In genomic region chr15:81360345-81361021, GRCm38 (mm10) we compare ENCODE assay signal across 8 mouse cellular contexts. TPM values are rescaled to one million over a fixed set of nuclear protein-coding genes. Genes with fewer than 3 reads are reported as not detected.
A peak's percentile ranks its signal among the peaks of the same experiment; 100 is the strongest.
DNase-seq lines count a peak whose midpoint lies in the region; ATAC-seq and TF ChIP-seq lines count a peak whose summit lies in the region.

Gene Slc25a17 (minus strand): TSS chr15:81360812.

- DNase-seq in c-Kit-negative CD71-positive TER-119-positive erythroid progenitor cells, embryonic 14.5 days (ENCODE audit: low read depth, low spot score): peak; percentile 95
- peak; percentile 96 for DNase-seq in forebrain, embryonic 10.5 days (ENCODE audit: extremely low spot score, low spot score)
- DNase-seq in kidney, postnatal 25 days: peak; percentile 96 to 98
- peak; percentile 92 to 97 (median 95) for DNase-seq in liver, embryonic 14.5 days (ENCODE audit: low read depth in 3 of 3, low spot score in 3 of 3)
- DNase-seq in neural tube, embryonic 11.5 days (ENCODE audit: low spot score): peak; percentile 96
- peak; percentile 96 for DNase-seq in stomach, postnatal 0 days (ENCODE audit: low spot score)

- H3K9me3 ChIP-seq in forebrain, embryonic 10.5 days: no peaks in the 10 kb centered on the region
- H3K9me3 ChIP-seq in heart, embryonic 15.5 days (replicated peaks): no peaks in the 10 kb centered on the region
- no peaks in the 10 kb centered on the region for H3K9me3 ChIP-seq in liver, embryonic 14.5 days (ENCODE audit: control insufficient read depth, low read length)
- H3K9me3 ChIP-seq in neural tube, embryonic 11.5 days (ENCODE audit: control insufficient read depth, low read length): no peaks in the 10 kb centered on the region
- no peaks in the 10 kb centered on the region for H3K9me3 ChIP-seq in stomach, postnatal 0 days (ENCODE audit: control insufficient read depth, low read length)

- no peak for TF ChIP-seq CTCF in liver, embryonic 14.5 days (IDR thresholded peaks at IDR 0.05; ENCODE audit: low read depth)
- peak; percentile 13; the same call in 1 of the 2 replicates for TF ChIP-seq CTCF in stomach, postnatal 0 days (IDR thresholded peaks at IDR 0.05; ENCODE audit: low read depth)

- H3K36me3 ChIP-seq in forebrain, embryonic 10.5 days (replicated peaks): peaks cover 35% of the 10 kb centered on the region
- peaks cover 21% of the 10 kb centered on the region for H3K36me3 ChIP-seq in heart, embryonic 15.5 days
- peaks cover 4% of the 10 kb centered on the region for H3K36me3 ChIP-seq in liver, embryonic 14.5 days (replicated peaks; ENCODE audit: control insufficient read depth, insufficient read depth, low read depth)
- 0 out of 2 replicates have a peak, but pooled peaks cover 2% of the 10 kb centered on the region for H3K36me3 ChIP-seq in neural tube, embryonic 11.5 days (ENCODE audit: control insufficient read depth, insufficient read depth, low read length)
- peaks cover 4% of the 10 kb centered on the region; the same call in 1 of the 2 replicates for H3K36me3 ChIP-seq in stomach, postnatal 0 days (ENCODE audit: control insufficient read depth, insufficient read depth, low read length)

- peak within 1 kb of the TSS; percentile 74 for H3K9ac ChIP-seq in heart, embryonic 15.5 days
- H3K9ac ChIP-seq in liver, embryonic 14.5 days (replicated peaks): peak within 1 kb of the TSS; percentile 86
- peak within 1 kb of the TSS; percentile 58 for H3K9ac ChIP-seq in neural tube, embryonic 11.5 days (ENCODE audit: low read length)
- peak within 1 kb of the TSS; percentile 80 for H3K9ac ChIP-seq in stomach, postnatal 0 days (ENCODE audit: low read length)

- H3K4me1 ChIP-seq in forebrain, embryonic 10.5 days: peaks cover 46% of the 10 kb centered on the region
- H3K4me1 ChIP-seq in heart, embryonic 15.5 days (replicated peaks): peaks cover 16% of the 10 kb centered on the region
- peaks cover 22 to 30% of the 10 kb centered on the region in 2 experiments for H3K4me1 ChIP-seq in liver, embryonic 14.5 days (replicated peaks; ENCODE audit: control insufficient read depth in 2 of 2, insufficient read depth in 2 of 2, low read length in 1 of 2)
- H3K4me1 ChIP-seq in neural tube, embryonic 11.5 days (ENCODE audit: control insufficient read depth, insufficient read depth, low read length): peaks cover 6% of the 10 kb centered on the region
- H3K4me1 ChIP-seq in stomach, postnatal 0 days (replicated peaks; ENCODE audit: control insufficient read depth, insufficient read depth): 0 out of 2 replicates have a peak, but pooled peaks cover 4% of the 10 kb centered on the region

- H3K4me2 ChIP-seq in heart, embryonic 15.5 days: peak within 1 kb of the TSS; percentile 80
- peak within 1 kb of the TSS; percentile 86 for H3K4me2 ChIP-seq in liver, embryonic 14.5 days (ENCODE audit: low read depth)
- peak within 1 kb of the TSS; percentile 70 for H3K4me2 ChIP-seq in neural tube, embryonic 11.5 days (ENCODE audit: low read depth)
- peak within 1 kb of the TSS; percentile 63 for H3K4me2 ChIP-seq in stomach, postnatal 0 days (replicated peaks; ENCODE audit: low read depth)

- under 1% methylated on average over 30 of the region's 30 CpGs for WGBS in forebrain, embryonic 10.5 days
- under 1% methylated on average over 30 of the region's 30 CpGs for WGBS in heart, embryonic 15.5 days
- 1% methylated on average over 30 of the region's 30 CpGs for WGBS in liver, embryonic 14.5 days (ENCODE audit: insufficient replicate concordance)
- under 1% methylated on average over 30 of the region's 30 CpGs for WGBS in neural tube, embryonic 11.5 days
- WGBS in stomach, postnatal 0 days: 1% methylated on average over 30 of the region's 30 CpGs

- peak; percentile 99 for ATAC-seq in CD4-positive, CD25-positive, alpha-beta regulatory T cell, adult 4 months
- ATAC-seq in heart, embryonic 15.5 days (replicated peaks; ENCODE audit: insufficient number of reproducible peaks, insufficient read depth, low FRiP score, low read depth): peak; percentile 100
- ATAC-seq in liver, embryonic 14.5 days (ENCODE audit: insufficient read depth): peak; percentile 98
- peak; percentile 99 for ATAC-seq in neural tube, embryonic 11.5 days (ENCODE audit: insufficient read depth, low FRiP score, low TSS enrichment)
- peak; percentile 99 for ATAC-seq in stomach, postnatal 0 days (ENCODE audit: low FRiP score, low TSS enrichment)

- H3K27me3 ChIP-seq in forebrain, embryonic 10.5 days (ENCODE audit: poor library complexity, severe bottlenecking): no peaks in the 10 kb centered on the region
- no peaks in the 10 kb centered on the region for H3K27me3 ChIP-seq in heart, embryonic 15.5 days
- H3K27me3 ChIP-seq in liver, embryonic 14.5 days (ENCODE audit: control insufficient read depth, insufficient read depth, low read length): no peaks in the 10 kb centered on the region
- no peaks in the 10 kb centered on the region for H3K27me3 ChIP-seq in neural tube, embryonic 11.5 days (ENCODE audit: control insufficient read depth, insufficient read depth, low read length)
- H3K27me3 ChIP-seq in stomach, postnatal 0 days (ENCODE audit: control insufficient read depth, insufficient read depth, low read length): no peaks in the 10 kb centered on the region

- peak within 1 kb of the TSS; percentile 78 for H3K4me3 ChIP-seq in forebrain, embryonic 10.5 days
- H3K4me3 ChIP-seq in heart, embryonic 15.5 days: peak within 1 kb of the TSS; percentile 71
- peak within 1 kb of the TSS; percentile 86 to 94 for H3K4me3 ChIP-seq in liver, embryonic 14.5 days (ENCODE audit: insufficient read depth in 1 of 2, low read depth in 2 of 2, low read length in 2 of 2)
- peak within 1 kb of the TSS; percentile 44 for H3K4me3 ChIP-seq in neural tube, embryonic 11.5 days (ENCODE audit: low read depth, low read length)
- peak within 1 kb of the TSS; percentile 70 for H3K4me3 ChIP-seq in stomach, postnatal 0 days (ENCODE audit: low read depth, low read length)

- TF ChIP-seq EP300 in liver, embryonic 14.5 days (IDR thresholded peaks at IDR 0.05; ENCODE audit: low read depth): no peak
- TF ChIP-seq EP300 in stomach, postnatal 0 days (optimal IDR thresholded peaks at IDR 0.05): no peak

- peak within 1 kb of the TSS; percentile 91 for H3K27ac ChIP-seq in forebrain, embryonic 10.5 days
- H3K27ac ChIP-seq in heart, embryonic 15.5 days: peak within 1 kb of the TSS; percentile 86
- peak within 1 kb of the TSS; percentile 82 for H3K27ac ChIP-seq in liver, embryonic 14.5 days
- H3K27ac ChIP-seq in neural tube, embryonic 11.5 days (ENCODE audit: low read depth, low read length): no peak within 1 kb of the TSS; the same call in 1 of the 2 replicates
- peak within 1 kb of the TSS; percentile 92 for H3K27ac ChIP-seq in stomach, postnatal 0 days (replicated peaks)

RNA-seq across cellular contexts. Expression of gene Slc25a17, which starts in this region (rescaled TPM):
- polyA plus RNA-seq in CD4-positive, CD25-positive, alpha-beta regulatory T cell, adult 4 months (2017; shearing (Covaris generic)): 100 to 1,000 TPM in 1 of 2 experiments, 10 to 100 TPM in 1; 83.2 to 102 TPM
- 82.5 and 83.3 TPM in 2 replicates for polyA plus RNA-seq in forebrain, embryonic 10.5 days (2016; fragmentation: Nextera tagmentation; extraction: Ambion mirVana)
- polyA plus RNA-seq in heart, embryonic 15.5 days (2015; fragmentation: Nextera tagmentation; extraction: Ambion mirVana): 47.8 and 60.5 TPM in 2 replicates
- polyA plus RNA-seq in liver, embryonic 14.5 days (2012; rRNA removed): 23.7 and 25.1 TPM in 2 replicates
- 40.0 and 40.2 TPM in 2 replicates for polyA plus RNA-seq in liver, embryonic 14.5 days (2014; fragmentation: Nextera tagmentation; extraction: Ambion mirVana)
- 108 and 109 TPM in 2 replicates for polyA plus RNA-seq in neural tube, embryonic 11.5 days (2014; fragmentation: Nextera tagmentation; extraction: Ambion mirVana)
- polyA plus RNA-seq in stomach, postnatal 0 days (2015; fragmentation: Nextera tagmentation; extraction: Ambion mirVana): 84.6 and 85.1 TPM in 2 replicates
